Mouse (Mus musculus): ENCODE results near the gene Sbno1.
"Not testable (repeated sequence)": the region's sequence is repeated elsewhere in the genome, so short reads cannot be mapped to it uniquely, and the experiment has no call there.

The Sbno1 gene

DNA sequence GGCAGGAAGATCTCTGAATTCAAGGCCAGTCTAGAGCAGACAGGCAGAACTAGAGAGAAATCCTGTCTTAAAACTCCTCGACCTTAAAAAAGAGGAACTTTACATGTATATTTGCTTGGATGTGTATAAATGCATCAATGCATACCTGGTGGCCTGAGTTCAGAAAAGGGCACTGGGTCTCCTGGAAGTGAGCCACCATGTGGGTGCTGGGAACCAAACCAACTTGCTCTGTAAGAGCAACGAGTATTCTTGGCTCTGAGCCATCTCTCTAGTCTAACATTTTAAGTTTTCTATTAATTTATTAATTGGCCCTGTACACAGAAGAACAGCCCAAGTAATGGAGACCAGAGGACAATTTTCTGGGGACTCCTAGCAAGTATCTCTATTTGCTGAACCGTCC is 59.1 kb downstream of the Sbno1 start:
- no peak for DNase-seq (ENCODE audit: low spot score in 2 of 2)

- DNase-seq (ENCODE audit: low spot score in 2 of 2), result no peak
Measured at GRCm38 (mm10) chr5:124365754-124366153, 60.0 kb downstream of the Sbno1 start.

GRCm38 (mm10) chr5:124364173-124364918 is 61.5 kb downstream of the Sbno1 start:
- DNase-seq (ENCODE audit: low spot score in 2 of 2), result no peak

GRCm38 (mm10) chr5:124362982-124363381 is 62.8 kb downstream of the Sbno1 start, which contains the start of gene Cdk2ap1:
Cdk2ap1 (minus strand) TSS chr5:124363082.
- not testable (repeated sequence) for DNase-seq (ENCODE audit: low spot score in 2 of 2)

DNA sequence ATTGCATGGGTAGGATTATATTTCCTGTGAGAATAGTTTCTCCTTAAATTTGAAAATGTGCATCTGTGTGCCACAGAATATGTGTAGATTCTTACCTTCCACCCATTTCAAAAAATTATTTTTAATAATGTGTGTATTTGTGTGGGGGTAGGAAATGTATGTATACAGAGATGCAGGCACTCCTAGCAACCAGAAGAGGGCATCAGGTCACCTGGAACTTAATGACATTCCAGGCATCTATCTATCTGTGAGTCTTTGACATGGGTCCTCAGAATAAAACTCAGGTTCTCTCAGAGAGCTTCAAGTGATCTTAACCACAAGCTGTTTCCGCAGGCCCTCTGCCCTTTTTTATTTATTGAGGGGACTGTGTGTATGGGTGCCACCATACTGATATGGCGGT is 66.2 kb downstream of the Sbno1 start:
- DNase-seq (ENCODE audit: low spot score in 2 of 2), result no peak

GRCm38 (mm10) chr5:124356695-124357094 is 69.1 kb downstream of the Sbno1 start:
- DNase-seq (ENCODE audit: low spot score in 2 of 2), result no peak

- DNase-seq (ENCODE audit: low spot score in 2 of 2), result no peak
Measured at GRCm38 (mm10) chr5:124355425-124355959, 70.3 kb downstream of the Sbno1 start.

GRCm38 (mm10) chr5:124354574-124355424 is 71.0 kb downstream of the Sbno1 start:
- peak; percentile 45 to 46 for DNase-seq (ENCODE audit: low spot score in 2 of 2)

DNA sequence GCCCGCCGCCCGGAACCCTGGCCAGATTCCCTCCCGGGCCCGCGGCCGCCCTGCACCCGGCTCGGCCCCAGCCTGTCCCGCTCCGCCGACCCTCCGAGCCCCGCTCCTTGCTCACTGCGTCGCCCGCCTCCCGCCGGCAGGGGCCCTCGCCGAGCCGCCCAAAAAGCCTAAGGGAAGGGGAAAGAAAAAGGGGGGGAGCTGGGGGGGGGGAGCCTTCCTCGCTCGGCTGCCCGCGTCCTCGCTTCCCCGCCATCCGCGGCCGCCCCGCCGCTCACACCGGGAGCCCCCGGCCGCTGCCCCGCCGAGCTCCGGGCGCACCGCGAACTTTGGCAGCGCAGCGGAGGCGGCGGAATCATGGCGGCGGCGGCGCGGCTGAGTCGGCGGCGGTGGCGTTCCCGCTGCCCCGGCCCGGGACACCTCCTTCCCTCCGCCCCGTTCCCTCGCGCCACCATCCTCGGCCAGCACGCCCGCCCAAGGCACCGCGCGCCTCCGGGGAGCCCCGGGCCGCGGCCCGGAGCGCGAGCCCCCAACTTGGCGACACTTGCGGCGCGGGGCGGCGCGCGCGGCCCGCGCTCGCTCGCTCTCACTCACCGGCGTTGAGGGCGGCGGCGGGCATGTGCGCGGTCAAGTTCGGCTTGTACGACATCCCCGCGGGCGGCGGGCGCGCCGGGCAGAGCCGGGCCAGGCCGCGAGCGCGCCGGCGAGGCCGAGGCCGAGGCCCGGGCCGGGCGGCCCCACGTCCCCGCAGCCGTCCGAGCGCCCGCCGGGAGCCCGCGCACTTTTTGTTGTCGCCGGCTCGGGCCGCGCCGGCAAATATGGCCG is 71.9 kb downstream of the Sbno1 start:
- peak in 1 of 2 experiments; percentile 20 for DNase-seq (ENCODE audit: low spot score in 2 of 2)

GRCm38 (mm10) chr5:124353011-124353725 is 72.6 kb downstream of the Sbno1 start:
- DNase-seq (ENCODE audit: low spot score in 2 of 2), result peak; percentile 44 to 52

DNA sequence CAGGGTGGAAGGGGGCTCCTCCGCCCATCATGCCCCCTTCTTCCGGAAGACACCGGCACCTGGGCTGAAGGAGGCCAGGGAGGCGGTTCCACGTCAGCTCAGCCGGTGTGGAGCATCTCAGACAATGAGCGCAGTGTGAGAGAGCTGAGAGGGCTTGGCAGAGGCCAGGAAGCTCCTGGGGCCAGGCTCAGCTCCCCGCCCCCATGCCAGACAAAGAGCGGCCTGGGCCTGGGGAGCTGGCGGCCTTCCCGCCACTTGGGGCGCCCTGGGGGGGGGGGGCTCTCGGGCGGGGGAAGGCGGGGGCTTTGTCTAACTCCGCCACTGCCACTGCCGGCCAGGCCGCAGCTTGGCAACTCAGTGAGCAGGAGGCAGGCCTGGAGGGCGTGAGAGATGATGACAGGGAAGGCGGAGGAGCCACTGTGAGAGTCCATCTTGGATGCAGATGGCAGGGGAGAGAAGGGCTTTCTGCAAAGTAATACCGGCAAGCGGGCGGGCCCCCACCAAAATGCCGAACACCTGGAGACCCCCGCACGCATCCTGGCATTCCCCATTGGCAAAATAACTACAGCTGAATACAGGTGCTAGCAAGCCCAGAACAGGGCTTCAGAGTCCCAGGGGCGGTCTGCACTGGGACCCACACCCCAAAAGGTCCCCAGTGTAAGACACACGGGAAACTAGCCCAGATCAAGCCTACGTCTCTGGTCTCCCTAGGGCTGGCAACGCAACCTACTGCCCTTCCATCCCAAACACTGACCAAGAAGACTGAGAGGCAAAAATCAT is 73.5 kb downstream of the Sbno1 start:
- peak; percentile 78 to 85 for DNase-seq (ENCODE audit: low spot score in 2 of 2)

DNA sequence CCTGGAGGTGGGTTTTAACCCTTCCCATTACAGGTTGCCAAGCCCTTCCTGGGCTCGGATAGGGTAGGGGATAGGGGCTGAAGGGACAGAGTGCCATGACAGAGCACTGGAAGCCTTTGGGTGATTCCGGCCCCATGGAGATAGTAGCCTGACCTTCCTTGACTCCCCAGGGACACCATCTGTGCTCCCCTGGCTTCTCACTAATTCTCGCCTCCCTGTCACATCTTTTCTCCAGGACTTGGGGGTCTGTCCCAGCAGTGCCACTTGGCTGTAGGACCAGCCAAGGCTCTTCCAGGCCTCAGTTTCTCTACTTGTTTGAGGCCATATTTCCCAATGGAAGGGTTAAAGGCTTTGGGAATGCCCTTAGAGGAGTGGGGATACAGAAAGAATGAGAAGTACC is 74.2 kb downstream of the Sbno1 start:
- DNase-seq (ENCODE audit: low spot score in 2 of 2), result no peak

DNA sequence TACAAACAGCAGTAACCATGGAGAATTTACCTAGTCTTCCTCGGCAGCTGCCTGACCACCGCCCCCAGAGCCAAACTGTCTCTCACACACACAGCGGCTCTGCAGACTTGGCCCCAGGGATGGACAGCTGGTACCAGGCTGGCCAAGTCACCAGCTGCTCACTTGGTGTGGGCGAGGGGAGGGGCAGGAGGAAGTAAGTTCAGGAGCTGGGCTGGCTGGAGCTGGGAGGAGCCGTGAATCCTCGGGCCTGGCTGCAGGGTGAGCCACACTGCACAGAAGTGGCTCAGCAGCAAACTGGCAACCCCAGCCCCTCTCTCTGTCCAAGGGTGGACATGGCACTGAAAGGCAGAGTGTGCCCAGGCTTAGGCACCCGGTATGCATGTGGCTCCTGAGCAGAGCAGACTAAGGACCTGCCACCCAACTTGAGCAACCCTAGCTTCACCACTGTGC is 74.7 kb downstream of the Sbno1 start:
- DNase-seq (ENCODE audit: low spot score in 2 of 2), result peak; percentile 47 to 71

- no peak for DNase-seq (ENCODE audit: low spot score in 2 of 2)
Measured at GRCm38 (mm10) chr5:124350350-124350749, 75.5 kb downstream of the Sbno1 start.

- no peak for DNase-seq (ENCODE audit: low spot score in 2 of 2)
Measured at GRCm38 (mm10) chr5:124349196-124349595, 76.6 kb downstream of the Sbno1 start.

- no peak for DNase-seq (ENCODE audit: low spot score in 2 of 2)
Measured at GRCm38 (mm10) chr5:124342897-124343296, 82.9 kb downstream of the Sbno1 start.

- not testable (repeated sequence) for DNase-seq (ENCODE audit: low spot score in 2 of 2)
Measured at GRCm38 (mm10) chr5:124341753-124342339, 84.0 kb downstream of the Sbno1 start.

GRCm38 (mm10) chr5:124338791-124339190 is 87.0 kb downstream of the Sbno1 start:
- DNase-seq (ENCODE audit: low spot score in 2 of 2), result no peak

GRCm38 (mm10) chr5:124337909-124338308 is 87.9 kb downstream of the Sbno1 start:
- DNase-seq (ENCODE audit: low spot score in 2 of 2), result peak in 1 of 2 experiments; percentile 43

- DNase-seq (ENCODE audit: low spot score in 2 of 2), result no peak
Measured at GRCm38 (mm10) chr5:124337103-124337502, 88.7 kb downstream of the Sbno1 start.
